Mouse (Mus musculus) myocyte (in vitro differentiated cells): ENCODE results near the gene Rgs3. TPM values are rescaled to one million over a fixed set of nuclear protein-coding genes. Genes with fewer than 3 reads are reported as not detected.

Experiments used
- H3K27me3 ChIP-seq: one replicate; pipeline ENCODE4 v1.6.1; 2011; ENCODE audit not compliant: control insufficient read depth, insufficient read depth, insufficient read length
- H3K36me3 ChIP-seq: one replicate; pipeline ENCODE4 v1.6.1; 2011; ENCODE audit not compliant: control insufficient read depth, insufficient read depth
- H3K4me2 ChIP-seq: one replicate; pipeline ENCODE4 v1.6.1; 2011; ENCODE audit warnings: low read depth, control low read depth
- H3K4me3 ChIP-seq: one replicate; pipeline ENCODE4 v1.5.1; 2011; ENCODE audit warnings: mild to moderate bottlenecking, control low read depth, moderate library complexity
- H3K79me2 ChIP-seq: one replicate; pipeline ENCODE4 v1.6.1; 2011; ENCODE audit not compliant: control insufficient read depth, insufficient read depth
- H3ac ChIP-seq: one replicate; pipeline ENCODE4 v1.6.1; 2011; ENCODE audit not compliant: control insufficient read depth, insufficient read length
- CEBPB ChIP-seq: IDR thresholded peaks from 2 replicates; pipeline ENCODE4 v1.6.1; 2011; ENCODE audit warnings: mild to moderate bottlenecking, moderate library complexity; ENCODE audit not compliant: poor library complexity, insufficient read depth, severe bottlenecking
- E2F4 ChIP-seq: IDR thresholded peaks from one replicate; pipeline ENCODE4 v1.6.1; 2011; ENCODE audit warnings: mild to moderate bottlenecking, control low read depth, moderate library complexity; ENCODE audit not compliant: insufficient read depth
- MAX ChIP-seq: IDR thresholded peaks from one replicate; pipeline ENCODE4 v1.6.1; 2011; ENCODE audit warnings: low read depth, mild to moderate bottlenecking, control low read depth
- MYOD1 ChIP-seq, 3 experiments: IDR thresholded peaks; one replicate each; pipeline ENCODE4 v1.6.1; 2011; ENCODE audit warnings: control low read depth in 2 of 3, low read depth in 2 of 3, mild to moderate bottlenecking in 2 of 3, moderate library complexity in 1 of 3; ENCODE audit not compliant: insufficient read length in 2 of 3, control insufficient read depth in 1 of 3
- MYOG ChIP-seq, 3 experiments: IDR thresholded peaks; one replicate each; pipeline ENCODE4 v1.6.1; 2011; ENCODE audit warnings: control low read depth in 2 of 3, low read depth in 2 of 3, mild to moderate bottlenecking in 2 of 3; ENCODE audit not compliant: insufficient read length in 2 of 3, control insufficient read depth in 1 of 3, insufficient read depth in 1 of 3
- POLR2A ChIP-seq: IDR thresholded peaks from one replicate; pipeline ENCODE4 v1.6.1; 2011; ENCODE audit warnings: low read depth, mild to moderate bottlenecking, control low read depth, moderate library complexity; ENCODE audit not compliant: insufficient read length
- POLR2AphosphoS2 ChIP-seq: IDR thresholded peaks from one replicate; pipeline ENCODE4 v1.6.1; 2011; ENCODE audit warnings: low read depth, control low read depth; ENCODE audit not compliant: insufficient read length
- REST ChIP-seq: IDR thresholded peaks from one replicate; pipeline ENCODE4 v1.6.1; 2011; ENCODE audit warnings: mild to moderate bottlenecking, control low read depth, moderate library complexity; ENCODE audit not compliant: insufficient read depth, insufficient read length
- SRF ChIP-seq: IDR thresholded peaks from one replicate; pipeline ENCODE4 v1.6.1; 2011; ENCODE audit warnings: low read depth; ENCODE audit not compliant: control insufficient read depth, insufficient read length
- TCF12 ChIP-seq: IDR thresholded peaks from one replicate; pipeline ENCODE4 v1.6.1; 2011; ENCODE audit warnings: mild to moderate bottlenecking, control low read depth; ENCODE audit not compliant: poor library complexity, insufficient read depth, severe bottlenecking
- TCF3 ChIP-seq: IDR thresholded peaks from one replicate; pipeline ENCODE4 v1.6.1; 2011; ENCODE audit warnings: low read depth, control low read depth; ENCODE audit not compliant: insufficient read length
- USF1 ChIP-seq: IDR thresholded peaks from one replicate; pipeline ENCODE4 v1.6.1; 2011; ENCODE audit warnings: low read depth, mild to moderate bottlenecking, control low read depth, moderate library complexity
- polyA plus RNA-seq: library from polyadenylated mRNA; unstranded; fragments of >200 nt; fragmentation: generic; extraction: Trizol; gene quantifications from one replicate; pipeline ENCODE4 v1.2.1, GENCODE M21; 2012; ENCODE audit warnings: missing spikeins

Gene Rgs3
- polyA plus RNA-seq, 1 experiment, result 40.4 TPM

- Histone ChIP-seq H3K4me3 (peak overlapping the region; percentile 63), H3K36me3 (no peaks in the 10 kb centered on the region), H3K27me3 (no peaks in the 10 kb centered on the region), H3K79me2 (peaks cover 8% of the 10 kb centered on the region), H3K4me2 (peak overlapping the region; percentile 91), H3ac (peak overlapping the region; percentile 16)
- no peak for TF ChIP-seq CEBPB
- no peak for TF ChIP-seq SRF
- TF ChIP-seq MYOD1 (IDR thresholded peaks at IDR 0.05; ENCODE audit: control insufficient read depth in 1 of 3, insufficient read length in 2 of 3, low read depth in 2 of 3), result no peak
- TF ChIP-seq POLR2A, result no peak
- TF ChIP-seq USF1, result no peak
- no peak for TF ChIP-seq TCF12
- no peak for TF ChIP-seq POLR2AphosphoS2
- no peak for TF ChIP-seq E2F4
- no peak for TF ChIP-seq REST
These were observed 40.4 kb upstream of the Rgs3 start for GRCm38 (mm10) chr4:62519122-62519848.

GRCm38 (mm10) chr4:62519849-62520233, 39.8 kb upstream of the Rgs3 start, which contains the start of gene Alad:
Alad (minus strand) TSS chr4:62519918.
- peaks cover 8% of the 10 kb centered on the region for H3K79me2 ChIP-seq
- H3K4me3 ChIP-seq, result peak within 1 kb of the TSS; percentile 63
- H3K4me2 ChIP-seq, result peak within 1 kb of the TSS; percentile 91
- H3K36me3 ChIP-seq, result no peaks in the 10 kb centered on the region
- H3K27me3 ChIP-seq, result no peaks in the 10 kb centered on the region
- H3ac ChIP-seq, result peak within 1 kb of the TSS; percentile 16
- TF ChIP-seq E2F4, result peak; percentile 63
- no peak for TF ChIP-seq POLR2A
- TF ChIP-seq MYOD1 (IDR thresholded peaks at IDR 0.05; ENCODE audit: control insufficient read depth in 1 of 3, insufficient read length in 2 of 3, low read depth in 2 of 3), result no peak
- peak; percentile 81 for TF ChIP-seq MAX
- TF ChIP-seq CEBPB, result no peak
- TF ChIP-seq POLR2AphosphoS2, result no peak
- TF ChIP-seq TCF12, result no peak
- no peak for TF ChIP-seq REST
- TF ChIP-seq USF1, result peak; percentile 71
- TF ChIP-seq SRF, result no peak
- TF ChIP-seq TCF3, result no peak
- no peak for TF ChIP-seq MYOG (IDR thresholded peaks at IDR 0.05; ENCODE audit: control insufficient read depth in 1 of 3, insufficient read depth in 1 of 3, insufficient read length in 2 of 3, low read depth in 2 of 3)

GRCm38 (mm10) chr4:62520892-62521400, 38.7 kb upstream of the Rgs3 start:
- H3ac ChIP-seq, result no peak overlapping the region
- H3K36me3 ChIP-seq, result no peaks in the 10 kb centered on the region
- peaks cover 8% of the 10 kb centered on the region for H3K79me2 ChIP-seq
- peak overlapping the region; percentile 63 for H3K4me3 ChIP-seq
- H3K4me2 ChIP-seq, result peak overlapping the region; percentile 91
- no peak for TF ChIP-seq CEBPB
- TF ChIP-seq POLR2A, result no peak
- no peak for TF ChIP-seq MAX
- no peak for TF ChIP-seq MYOD1 (IDR thresholded peaks at IDR 0.05; ENCODE audit: control insufficient read depth in 1 of 3, insufficient read length in 2 of 3, low read depth in 2 of 3)
- TF ChIP-seq MYOG (IDR thresholded peaks at IDR 0.05; ENCODE audit: control insufficient read depth in 1 of 3, insufficient read depth in 1 of 3, insufficient read length in 2 of 3, low read depth in 2 of 3), result no peak
- no peak for TF ChIP-seq REST
- TF ChIP-seq TCF12, result no peak
- TF ChIP-seq E2F4, result no peak
- no peak for TF ChIP-seq TCF3
- no peak for TF ChIP-seq USF1
- TF ChIP-seq SRF, result no peak
- no peak for TF ChIP-seq POLR2AphosphoS2
- H3K27me3 ChIP-seq, result no peaks in the 10 kb centered on the region

- Histone ChIP-seq H3K79me2 (peaks cover 8% of the 10 kb centered on the region), H3K4me3 (peak within 1 kb of the TSS; percentile 59), H3K27me3 (no peaks in the 10 kb centered on the region), H3K36me3 (no peaks in the 10 kb centered on the region), H3ac (peak within 1 kb of the TSS; percentile 33), H3K4me2 (peak within 1 kb of the TSS; percentile 86)
- TF ChIP-seq SRF (peak; percentile 55), REST (no peak), E2F4 (peak; percentile 96), USF1 (peak; percentile 56)
These were observed 34.8 kb upstream of the Rgs3 start, which contains the start of the genes Pole3 and 4933430I17Rik for GRCm38 (mm10) chr4:62524651-62525488. Pole3 (minus strand) TSS chr4:62525068. 4933430I17Rik (plus strand) TSS chr4:62525369.
